Mouse (Mus musculus) neural tube, embryonic 12.5 days (tissue): ENCODE measurements at regions not wholly inside any gene's neighbourhood (a gene's known extent, or its start where the extent isn't known, plus 50 kb on each side); places are given as distances from the start of the nearest gene placed in this dataset. TPM values are rescaled to one million over a fixed set of nuclear protein-coding genes. Genes with fewer than 3 reads are reported as not detected.

Source experiments
- microRNA-seq: library from miRNA; unstranded; fragments of <30 nt; microRNA quantifications from one replicate; pipeline ENCODE4, GENCODE M21; 2017

Small RNA genes lying in the stretch of these regions (microRNA-seq; reads per million reads assigned to microRNA genes)
- not detected for gene Gm27878
